Mouse (Mus musculus): ENCODE measurements around the gene Ifitm2. TPM values are rescaled to one million over a fixed set of nuclear protein-coding genes. Genes with fewer than 3 reads are reported as not detected.

Ifitm2 gene
- polyA plus RNA-seq, 1 experiment from 2014 or later, result 290 TPM

- H3K9me3 ChIP-seq (ENCODE audit: control insufficient read depth, low read length), result no peaks in the 10 kb centered on the region
- H3K4me1 ChIP-seq (replicated peaks; ENCODE audit: control insufficient read depth, insufficient read depth, low read length), result no peaks in the 10 kb centered on the region
- DNase-seq (ENCODE audit: low spot score) (no peak), ATAC-seq (ENCODE audit: low FRiP score) (no peak)
- H3K9ac ChIP-seq (ENCODE audit: low read depth, low read length), result no peak overlapping the region
- H3K4me2 ChIP-seq (replicated peaks; ENCODE audit: low read depth, low read length), result no peak overlapping the region
- no peaks in the 10 kb centered on the region for H3K36me3 ChIP-seq (ENCODE audit: control insufficient read depth, insufficient read depth, low read length)
- WGBS, result 62% methylated on average over 5 of the region's 5 CpGs
- no peak overlapping the region for H3K27ac ChIP-seq (ENCODE audit: low read depth, low read length)
- H3K27me3 ChIP-seq (ENCODE audit: control insufficient read depth, insufficient read depth, low read length), result no peaks in the 10 kb centered on the region
- no peak overlapping the region for H3K4me3 ChIP-seq (ENCODE audit: low read depth, low read length)
These were observed 4.2 kb upstream of the Ifitm2 start for GRCm38 (mm10) chr7:140960026-140960425.

- Histone ChIP-seq H3K27ac (ENCODE audit: low read depth, low read length) (no peak overlapping the region), H3K9ac (ENCODE audit: low read depth, low read length) (no peak overlapping the region), H3K4me1 (replicated peaks; ENCODE audit: control insufficient read depth, insufficient read depth, low read length) (no peaks in the 10 kb centered on the region), H3K9me3 (ENCODE audit: control insufficient read depth, low read length) (no peaks in the 10 kb centered on the region), H3K4me3 (ENCODE audit: low read depth, low read length) (no peak overlapping the region), H3K36me3 (ENCODE audit: control insufficient read depth, insufficient read depth, low read length) (no peaks in the 10 kb centered on the region), H3K27me3 (ENCODE audit: control insufficient read depth, insufficient read depth, low read length) (no peaks in the 10 kb centered on the region), H3K4me2 (replicated peaks; ENCODE audit: low read depth, low read length) (no peak overlapping the region)
- ATAC-seq (ENCODE audit: low FRiP score), result no peak
- peak; percentile 64 for DNase-seq (ENCODE audit: low spot score)
- WGBS, result 7% methylated on average over 9 of the region's 9 CpGs
These were observed 3.6 kb upstream of the Ifitm2 start for GRCm38 (mm10) chr7:140959181-140959901.

- Histone ChIP-seq H3K9me3 (ENCODE audit: control insufficient read depth, low read length) (no peaks in the 10 kb centered on the region), H3K27ac (ENCODE audit: low read depth, low read length) (no peak overlapping the region)
- WGBS, result 54% methylated on average over 6 of the region's 6 CpGs
These were observed 726 bp upstream of the Ifitm2 start for GRCm38 (mm10) chr7:140956556-140956869.

GRCm38 (mm10) chr7:140955342-140955741 lies 445 bp downstream of the Ifitm2 start:
- DNase-seq (ENCODE audit: low spot score) (peak; percentile 61), ATAC-seq (ENCODE audit: low FRiP score) (0 out of 2 replicates have a peak, but pooled peaks have one; percentile 7)
- H3K27me3 ChIP-seq (ENCODE audit: control insufficient read depth, insufficient read depth, low read length), result no peaks in the 10 kb centered on the region
- no peaks in the 10 kb centered on the region; the same call in 1 of the 2 replicates for H3K4me1 ChIP-seq (replicated peaks; ENCODE audit: control insufficient read depth, insufficient read depth, low read length)
- H3K9me3 ChIP-seq (ENCODE audit: control insufficient read depth, low read length), result no peaks in the 10 kb centered on the region
- peak overlapping the region; percentile 43 for H3K9ac ChIP-seq (ENCODE audit: low read depth, low read length)
- no peak overlapping the region for H3K27ac ChIP-seq (ENCODE audit: low read depth, low read length)
- H3K4me2 ChIP-seq (replicated peaks; ENCODE audit: low read depth, low read length), result peak overlapping the region; percentile 53
- no peaks in the 10 kb centered on the region for H3K36me3 ChIP-seq (ENCODE audit: control insufficient read depth, insufficient read depth, low read length)
- WGBS, result 13% methylated on average over 17 of the region's 17 CpGs
- H3K4me3 ChIP-seq (ENCODE audit: low read depth, low read length), result peak overlapping the region; percentile 34

More at GRCm38 (mm10) chr7:140956556-140956869, 726 bp upstream of the Ifitm2 start:
- Histone ChIP-seq H3K4me2 (replicated peaks; ENCODE audit: low read depth, low read length) (no peak overlapping the region), H3K4me3 (ENCODE audit: low read depth, low read length) (no peak overlapping the region), H3K9ac (ENCODE audit: low read depth, low read length) (no peak overlapping the region), H3K4me1 (replicated peaks; ENCODE audit: control insufficient read depth, insufficient read depth, low read length) (no peaks in the 10 kb centered on the region), H3K36me3 (ENCODE audit: control insufficient read depth, insufficient read depth, low read length) (no peaks in the 10 kb centered on the region), H3K27me3 (ENCODE audit: control insufficient read depth, insufficient read depth, low read length) (no peaks in the 10 kb centered on the region)
- DNase-seq (ENCODE audit: low spot score) (no peak), ATAC-seq (ENCODE audit: low FRiP score) (no peak)

GRCm38 (mm10) chr7:140954733-140955071 lies 1.1 kb downstream of the Ifitm2 start:
- Histone ChIP-seq H3K4me2 (replicated peaks; ENCODE audit: low read depth, low read length) (peak overlapping the region; percentile 53), H3K9me3 (ENCODE audit: control insufficient read depth, low read length) (no peaks in the 10 kb centered on the region), H3K27ac (ENCODE audit: low read depth, low read length) (no peak overlapping the region), H3K36me3 (ENCODE audit: control insufficient read depth, insufficient read depth, low read length) (no peaks in the 10 kb centered on the region), H3K9ac (ENCODE audit: low read depth, low read length) (no peak overlapping the region), H3K4me1 (replicated peaks; ENCODE audit: control insufficient read depth, insufficient read depth, low read length) (no peaks in the 10 kb centered on the region; the same call in 1 of the 2 replicates), H3K27me3 (ENCODE audit: control insufficient read depth, insufficient read depth, low read length) (no peaks in the 10 kb centered on the region), H3K4me3 (ENCODE audit: low read depth, low read length) (peak overlapping the region; percentile 34; the same call in 1 of the 2 replicates)
- no peak for DNase-seq (ENCODE audit: low spot score)
- ATAC-seq (ENCODE audit: low FRiP score), result no peak
- 17% methylated on average over 9 of the region's 9 CpGs for WGBS

GRCm38 (mm10) chr7:140953800-140954732 lies 1.7 kb downstream of the Ifitm2 start:
- DNase-seq (ENCODE audit: low spot score) (no peak), ATAC-seq (ENCODE audit: low FRiP score) (no peak)
- Histone ChIP-seq H3K27me3 (ENCODE audit: control insufficient read depth, insufficient read depth, low read length) (no peaks in the 10 kb centered on the region), H3K9me3 (ENCODE audit: control insufficient read depth, low read length) (no peaks in the 10 kb centered on the region), H3K4me2 (replicated peaks; ENCODE audit: low read depth, low read length) (peak overlapping the region; percentile 53), H3K4me3 (ENCODE audit: low read depth, low read length) (0 out of 2 replicates have a peak overlapping the region, but pooled peaks have one; percentile 34), H3K27ac (ENCODE audit: low read depth, low read length) (no peak overlapping the region), H3K4me1 (replicated peaks; ENCODE audit: control insufficient read depth, insufficient read depth, low read length) (no peaks in the 10 kb centered on the region; the same call in 1 of the 2 replicates), H3K36me3 (ENCODE audit: control insufficient read depth, insufficient read depth, low read length) (no peaks in the 10 kb centered on the region), H3K9ac (ENCODE audit: low read depth, low read length) (no peak overlapping the region)
- WGBS, result 69% methylated on average over 15 of the region's 15 CpGs

GRCm38 (mm10) chr7:140953133-140953532 lies 2.7 kb downstream of the Ifitm2 start:
- Histone ChIP-seq H3K27me3 (ENCODE audit: control insufficient read depth, insufficient read depth, low read length) (no peaks in the 10 kb centered on the region), H3K4me2 (replicated peaks; ENCODE audit: low read depth, low read length) (no peak overlapping the region), H3K27ac (ENCODE audit: low read depth, low read length) (no peak overlapping the region), H3K9me3 (ENCODE audit: control insufficient read depth, low read length) (no peaks in the 10 kb centered on the region), H3K36me3 (ENCODE audit: control insufficient read depth, insufficient read depth, low read length) (no peaks in the 10 kb centered on the region), H3K9ac (ENCODE audit: low read depth, low read length) (no peak overlapping the region), H3K4me3 (ENCODE audit: low read depth, low read length) (no peak overlapping the region), H3K4me1 (replicated peaks; ENCODE audit: control insufficient read depth, insufficient read depth, low read length) (no peaks in the 10 kb centered on the region; the same call in 1 of the 2 replicates)
- no peak for DNase-seq (ENCODE audit: low spot score)
- no peak for ATAC-seq (ENCODE audit: low FRiP score)
- WGBS, result 84% methylated on average over 11 of the region's 11 CpGs

- WGBS, result 77% methylated on average over 7 of the region's 7 CpGs
- Histone ChIP-seq H3K4me3 (ENCODE audit: low read depth, low read length) (no peak overlapping the region), H3K9ac (ENCODE audit: low read depth, low read length) (no peak overlapping the region), H3K9me3 (ENCODE audit: control insufficient read depth, low read length) (no peaks in the 10 kb centered on the region), H3K27ac (ENCODE audit: low read depth, low read length) (no peak overlapping the region), H3K36me3 (ENCODE audit: control insufficient read depth, insufficient read depth, low read length) (no peaks in the 10 kb centered on the region), H3K4me2 (replicated peaks; ENCODE audit: low read depth, low read length) (no peak overlapping the region), H3K4me1 (replicated peaks; ENCODE audit: control insufficient read depth, insufficient read depth, low read length) (no peaks in the 10 kb centered on the region; the same call in 1 of the 2 replicates), H3K27me3 (ENCODE audit: control insufficient read depth, insufficient read depth, low read length) (no peaks in the 10 kb centered on the region)
- DNase-seq (ENCODE audit: low spot score), result no peak
- ATAC-seq (ENCODE audit: low FRiP score), result no peak
These were observed 3.3 kb downstream of the Ifitm2 start for GRCm38 (mm10) chr7:140952441-140952840.

Data from hindbrain, embryonic 11.5 days (tissue).